Mouse (Mus musculus): ENCODE measurements at regions not wholly inside any gene's neighbourhood (a gene's known extent, or its start where the extent isn't known, plus 50 kb on each side); places are given as distances from the start of the nearest gene placed in this dataset.

DNA sequence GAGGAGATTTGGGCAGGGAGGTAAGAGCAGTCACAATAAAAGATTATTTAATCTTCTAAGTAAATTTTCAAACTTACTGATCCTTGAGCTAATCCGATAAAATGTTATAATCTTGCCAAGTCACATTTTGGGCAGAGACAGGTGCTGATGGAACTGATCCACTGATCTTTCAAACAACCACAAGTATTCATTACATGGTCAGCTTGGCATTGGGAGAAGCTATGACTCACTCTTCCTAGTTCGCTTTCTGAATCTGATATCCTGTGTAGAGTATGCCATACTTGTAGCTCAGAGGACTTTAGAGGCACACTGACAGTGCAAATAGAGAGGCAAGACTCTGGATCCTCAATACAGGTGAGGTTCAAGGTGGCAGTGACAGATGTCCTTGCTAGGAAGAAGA is 142.4 kb upstream of the Col1a2 start:
- no peak for TF ChIP-seq CTCF (IDR thresholded peaks at IDR 0.05; ENCODE audit: control insufficient read depth, insufficient read depth, insufficient replicate concordance, low read depth, low read length)
- TF ChIP-seq POLR2A (IDR thresholded peaks at IDR 0.05; ENCODE audit: control insufficient read depth, low read depth, low read length): no peak
